Mouse (Mus musculus) testis, adult 2 months (tissue): Measurements from ENCODE around the gene Prg3. TPM values are rescaled to one million over a fixed set of nuclear protein-coding genes. Genes with fewer than 3 reads are reported as not detected.
A peak's percentile ranks its signal among the peaks of the same experiment; 100 is the strongest.

Source experiments
- H3K27ac ChIP-seq: fragments of 200-500 bp; 2 replicates; pipeline ENCODE4 v1.5.1; 2012; ENCODE audit warnings: low read depth, low read length; ENCODE audit not compliant: control insufficient read depth, insufficient read depth
- H3K27me3 ChIP-seq: fragments of 200-500 bp; 2 replicates; pipeline ENCODE4 v1.6.1; 2012; ENCODE audit warnings: mild to moderate bottlenecking, low read length, moderate library complexity; ENCODE audit not compliant: control insufficient read depth, insufficient read depth
- H3K36me3 ChIP-seq: fragments of 200-500 bp; 2 replicates; pipeline ENCODE4 v1.6.1; 2012; ENCODE audit warnings: mild to moderate bottlenecking, low read length; ENCODE audit not compliant: control insufficient read depth, insufficient read depth
- H3K4me1 ChIP-seq: fragments of 200-500 bp; 2 replicates; pipeline ENCODE4 v1.6.1; 2012; ENCODE audit warnings: low read length; ENCODE audit not compliant: control insufficient read depth, insufficient read depth
- H3K4me3 ChIP-seq: fragments of 200-500 bp; 2 replicates; pipeline ENCODE4 v1.5.1; 2012; ENCODE audit warnings: low read depth, mild to moderate bottlenecking, low read length, moderate library complexity, mixed read lengths; ENCODE audit not compliant: control insufficient read depth
- CTCF ChIP-seq: fragments of 200-500 bp; IDR thresholded peaks from 2 replicates; pipeline ENCODE4 v1.5.1; 2012; ENCODE audit warnings: low read depth, mild to moderate bottlenecking, inconsistent platforms, low read length, moderate library complexity; ENCODE audit not compliant: control insufficient read depth, insufficient read depth, insufficient replicate concordance
- POLR2A ChIP-seq: fragments of 200-500 bp; IDR thresholded peaks from 2 replicates; pipeline ENCODE4 v1.6.1; 2012; ENCODE audit warnings: low read depth, mild to moderate bottlenecking, inconsistent platforms, low read length, moderate library complexity; ENCODE audit not compliant: control insufficient read depth
- polyA plus RNA-seq: library from polyadenylated mRNA; depleted of rRNA; stranded (reverse); fragments of >200 nt; gene quantifications from 2 replicates; pipeline ENCODE4 v1.2.3, GENCODE M21; 2012; rRNA removed

Prg3 gene
- polyA plus RNA-seq, 1 experiment: not detected

DNA sequence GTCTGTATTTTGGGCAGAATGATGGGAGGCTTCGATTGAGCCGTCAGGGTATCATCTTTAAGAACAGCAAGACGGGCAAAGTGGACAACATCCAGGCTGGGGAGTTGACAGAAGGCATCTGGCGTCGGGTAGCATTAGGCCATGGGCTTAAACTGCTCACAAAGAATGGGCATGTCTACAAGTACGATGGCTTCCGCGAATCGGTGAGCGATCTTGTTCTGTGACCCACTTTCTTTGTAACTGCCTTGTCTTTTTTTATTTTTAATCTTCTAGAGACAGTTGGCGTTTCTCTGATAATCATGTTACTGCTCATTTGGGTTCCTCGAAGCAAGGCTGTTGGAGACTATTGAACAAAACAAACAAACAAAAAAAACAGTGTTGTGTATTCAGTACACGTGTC lies 50.3 kb downstream of the Prg3 start:
- TF ChIP-seq CTCF (no peak), POLR2A (no peak)
- Histone ChIP-seq H3K27ac (no peak overlapping the region), H3K4me3 (peak overlapping the region; percentile 98), H3K36me3 (peaks cover 3% of the 10 kb centered on the region), H3K27me3 (no peaks in the 10 kb centered on the region), H3K4me1 (peaks cover 3% of the 10 kb centered on the region)

Other genes with a start within 250 kb of the Prg3 start
- 0.21 and 0.26 TPM in 2 replicates for gene Gm19426, start 244.6 kb upstream of the Prg3 start, polyA plus RNA-seq
- gene Serping1, start 212.8 kb upstream of the Prg3 start, polyA plus RNA-seq: 40.5 and 53.4 TPM in 2 replicates
- 2.2 and 2.3 TPM in 2 replicates for gene Ube2l6, start 189.4 kb upstream of the Prg3 start, polyA plus RNA-seq
- 3.0 and 3.4 TPM in 2 replicates for gene Smtnl1, start 165.6 kb upstream of the Prg3 start, polyA plus RNA-seq
- gene Timm10, start 161.2 kb upstream of the Prg3 start, polyA plus RNA-seq: 23.3 and 28.5 TPM in 2 replicates
- gene Slc43a1, start 149.4 kb upstream of the Prg3 start, polyA plus RNA-seq: 0.63 and 1.00 TPM in 2 replicates
- gene Rtn4rl2, start 101.5 kb upstream of the Prg3 start, polyA plus RNA-seq: 2.4 and 2.7 TPM in 2 replicates
- gene Slc43a3, start 51.6 kb upstream of the Prg3 start, polyA plus RNA-seq: 4.6 and 4.8 TPM in 2 replicates
- gene Prg2, start 7.8 kb upstream of the Prg3 start, polyA plus RNA-seq: not detected in 2 replicates
- 109 and 120 TPM in 2 replicates for gene Ssrp1, start 49.0 kb downstream of the Prg3 start, polyA plus RNA-seq
- gene P2rx3, start 49.2 kb downstream of the Prg3 start, polyA plus RNA-seq: 86.4 and 103 TPM in 2 replicates
- gene Tnks1bp1, start 59.8 kb downstream of the Prg3 start, polyA plus RNA-seq: 7.4 and 8.4 TPM in 2 replicates
- 0.27 and 0.52 TPM in 2 replicates for gene Aplnr, start 148.0 kb downstream of the Prg3 start, polyA plus RNA-seq
- gene Lrrc55, start 209.0 kb downstream of the Prg3 start, polyA plus RNA-seq: 5.2 and 7.9 TPM in 2 replicates